Mouse (Mus musculus): ENCODE data around the gene 2610008E11Rik. TPM values are rescaled to one million over a fixed set of nuclear protein-coding genes. Genes with fewer than 3 reads are reported as not detected.
"Not testable (repeated sequence)": the region's sequence is repeated elsewhere in the genome, so short reads cannot be mapped to it uniquely, and the experiment has no call there.

The 2610008E11Rik gene
- 10 to 100 TPM; 20.9 to 27.7 (median 24.3) TPM for total RNA-seq (2022)

- peak; percentile 96 for DNase-seq (ENCODE audit: low spot score in 2 of 2)
These were observed at the start of gene 2610008E11Rik for GRCm38 (mm10) chr10:79097161-79097754. Gene 2610008E11Rik, minus strand, starts transcription at chr10:79097600.

- peak in 1 of 2 experiments; percentile 25 for DNase-seq (ENCODE audit: low spot score in 2 of 2)
These were observed 18.9 kb upstream of the 2610008E11Rik start for GRCm38 (mm10) chr10:79116125-79116849.

- DNase-seq (ENCODE audit: low spot score in 2 of 2) = no peak
These were observed 17.7 kb upstream of the 2610008E11Rik start for GRCm38 (mm10) chr10:79115085-79115484.

- no peak for DNase-seq (ENCODE audit: low spot score in 2 of 2)
These were observed 13.1 kb upstream of the 2610008E11Rik start for GRCm38 (mm10) chr10:79110482-79110881.

GRCm38 (mm10) chr10:79109156-79109555 is 11.8 kb upstream of the 2610008E11Rik start:
- no peak for DNase-seq (ENCODE audit: low spot score in 2 of 2)

- DNase-seq (ENCODE audit: low spot score in 2 of 2) = no peak
These were observed 10.1 kb upstream of the 2610008E11Rik start for GRCm38 (mm10) chr10:79107531-79107930.

GRCm38 (mm10) chr10:79106325-79107282 is 9.2 kb upstream of the 2610008E11Rik start:
- no peak for DNase-seq (ENCODE audit: low spot score in 2 of 2)

GRCm38 (mm10) chr10:79096706-79097105 is 694 bp downstream of the 2610008E11Rik start:
- DNase-seq (ENCODE audit: low spot score in 2 of 2) = no peak

GRCm38 (mm10) chr10:79091731-79092130 is 5.7 kb downstream of the 2610008E11Rik start:
- DNase-seq (ENCODE audit: low spot score in 2 of 2) = no peak

- DNase-seq (ENCODE audit: low spot score in 2 of 2) = no peak
These were observed 8.4 kb downstream of the 2610008E11Rik start for GRCm38 (mm10) chr10:79089000-79089399.

- DNase-seq (ENCODE audit: low spot score in 2 of 2) = no peak
These were observed 10.8 kb downstream of the 2610008E11Rik start for GRCm38 (mm10) chr10:79086577-79086976.

GRCm38 (mm10) chr10:79057370-79057769 is 40.0 kb downstream of the 2610008E11Rik start:
- not testable (repeated sequence) for DNase-seq (ENCODE audit: low spot score in 2 of 2)

GRCm38 (mm10) chr10:79042457-79042856 is 54.9 kb downstream of the 2610008E11Rik start:
- DNase-seq (ENCODE audit: low spot score in 2 of 2) = not testable (repeated sequence)

GRCm38 (mm10) chr10:79028441-79028840 is 69.0 kb downstream of the 2610008E11Rik start, which contains the start of gene Olfr57:
Gene Olfr57, plus strand, starts transcription at chr10:79028741.
- DNase-seq (ENCODE audit: low spot score in 2 of 2) = no peak

Other genes with a start within 250 kb of the 2610008E11Rik start
- not detected for gene Olfr1356, start 245.4 kb downstream of the 2610008E11Rik start, total RNA-seq (2022)
- not detected for gene Olfr1355, start 222.1 kb downstream of the 2610008E11Rik start, total RNA-seq (2022)
- gene Olfr1354, start 184.4 kb downstream of the 2610008E11Rik start, total RNA-seq (2022) = not detected
- gene Olfr8, start 147.0 kb downstream of the 2610008E11Rik start, total RNA-seq (2022) = not detected
- not detected for gene Olfr1353, start 134.3 kb downstream of the 2610008E11Rik start, total RNA-seq (2022)
- not detected for gene Olfr1352, start 116.5 kb downstream of the 2610008E11Rik start, total RNA-seq (2022)
- gene Olfr1351, start 85.1 kb downstream of the 2610008E11Rik start, total RNA-seq (2022) = not detected
- not detected for gene Olfr57, start 68.9 kb downstream of the 2610008E11Rik start, total RNA-seq (2022)
- not detected for gene Vmn2r80, start 51.2 kb upstream of the 2610008E11Rik start, total RNA-seq (2022)
- not detected for gene Vmn2r81, start 150.1 kb upstream of the 2610008E11Rik start, total RNA-seq (2022)